Mouse (Mus musculus) neural tube, embryonic 13.5 days (tissue): ENCODE measurements at regions not wholly inside any gene's neighbourhood (a gene's known extent, or its start where the extent isn't known, plus 50 kb on each side); places are given as distances from the start of the nearest gene placed in this dataset.
"Not testable (repeated sequence)": the region's sequence is repeated elsewhere in the genome, so short reads cannot be mapped to it uniquely, and the experiment has no call there.

Source experiments
- ATAC-seq: fragments of 200-750 bp; cut with Nextera tagmentation; 2 replicates; pipeline ENCODE4 v1.8.0; 2017; ENCODE audit warnings: low read depth, mild to moderate bottlenecking, moderate TSS enrichment, moderate library complexity
- H3K27ac ChIP-seq: fragments of 300-500 bp; sonication (generic); replicated peaks from 2 replicates; pipeline ENCODE4 v1.5.1; 2015; ENCODE audit warnings: moderate library complexity, mild to moderate bottlenecking, inconsistent platforms
- H3K27me3 ChIP-seq: fragments of 300-500 bp; sonication (generic); 2 replicates; pipeline ENCODE4 v1.6.1; 2015; ENCODE audit warnings: mild to moderate bottlenecking, inconsistent platforms
- H3K36me3 ChIP-seq: fragments of 300-500 bp; sonication (generic); 2 replicates; pipeline ENCODE4 v1.6.1; 2015; ENCODE audit warnings: mild to moderate bottlenecking, inconsistent platforms
- H3K4me1 ChIP-seq: fragments of 300-500 bp; sonication (generic); replicated peaks from 2 replicates; pipeline ENCODE4 v1.6.1; 2015; ENCODE audit warnings: inconsistent platforms
- H3K4me2 ChIP-seq: fragments of 300-500 bp; sonication (generic); 2 replicates; pipeline ENCODE4 v1.6.1; 2015; ENCODE audit warnings: inconsistent platforms, mild to moderate bottlenecking, moderate library complexity
- H3K4me3 ChIP-seq: fragments of 300-500 bp; sonication (generic); 2 replicates; pipeline ENCODE4 v1.5.1; 2015; ENCODE audit warnings: mild to moderate bottlenecking, inconsistent platforms
- H3K9ac ChIP-seq: fragments of 300-500 bp; sonication (generic); 2 replicates; pipeline ENCODE4 v1.6.1; 2015; ENCODE audit warnings: moderate library complexity, mild to moderate bottlenecking, inconsistent platforms
- H3K9me3 ChIP-seq: fragments of 300-500 bp; sonication (generic); 2 replicates; pipeline ENCODE4 v1.6.1; 2016; ENCODE audit warnings: inconsistent platforms
- WGBS: fragments of 180-500 bp; shearing (Covaris S2); methylation state at CpG from one replicate; pipeline ENCODE4 v1.1.7; 2015; 5-methylcytosine and 5-hydroxymethylcytosine counted together

GRCm38 (mm10) chr3:39845123-39845522, 686.0 kb upstream of the Intu start:
- H3K4me2 ChIP-seq = no peak overlapping the region
- no peak overlapping the region for H3K9ac ChIP-seq
- H3K36me3 ChIP-seq = no peaks in the 10 kb centered on the region
- H3K27ac ChIP-seq = no peak overlapping the region
- H3K4me1 ChIP-seq = no peaks in the 10 kb centered on the region
- no peaks in the 10 kb centered on the region for H3K9me3 ChIP-seq
- WGBS = 89% methylated on average over 2 of the region's 2 CpGs
- no peak overlapping the region for H3K4me3 ChIP-seq
- no peaks in the 10 kb centered on the region for H3K27me3 ChIP-seq
- ATAC-seq = no peak

DNA sequence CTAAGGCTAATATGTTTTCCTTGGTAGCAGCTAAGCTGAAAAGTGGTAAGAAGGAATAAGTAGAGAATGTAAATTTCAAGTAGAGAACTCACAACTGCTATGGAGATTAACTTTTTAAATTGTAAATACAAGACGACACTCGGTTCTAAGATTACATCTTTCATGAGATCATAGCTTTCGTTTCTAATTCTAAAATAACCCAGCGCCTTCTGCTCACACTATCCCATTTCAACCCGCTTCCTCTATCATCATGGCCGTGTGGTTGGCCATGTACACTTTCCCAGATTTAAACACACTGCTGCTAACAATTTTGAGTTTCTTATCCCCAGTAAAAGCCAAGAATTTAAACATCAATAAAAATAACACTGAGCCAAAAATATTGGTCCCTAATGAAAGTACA, 682.3 kb upstream of the Intu start:
- no peaks in the 10 kb centered on the region for H3K9me3 ChIP-seq
- H3K9ac ChIP-seq = no peak overlapping the region
- no peaks in the 10 kb centered on the region for H3K4me1 ChIP-seq
- no peak overlapping the region for H3K27ac ChIP-seq
- H3K36me3 ChIP-seq = no peaks in the 10 kb centered on the region
- no peak for ATAC-seq
- WGBS = 89% methylated on average over 6 of the region's 6 CpGs
- H3K27me3 ChIP-seq = no peaks in the 10 kb centered on the region
- no peak overlapping the region for H3K4me3 ChIP-seq
- no peak overlapping the region for H3K4me2 ChIP-seq

DNA sequence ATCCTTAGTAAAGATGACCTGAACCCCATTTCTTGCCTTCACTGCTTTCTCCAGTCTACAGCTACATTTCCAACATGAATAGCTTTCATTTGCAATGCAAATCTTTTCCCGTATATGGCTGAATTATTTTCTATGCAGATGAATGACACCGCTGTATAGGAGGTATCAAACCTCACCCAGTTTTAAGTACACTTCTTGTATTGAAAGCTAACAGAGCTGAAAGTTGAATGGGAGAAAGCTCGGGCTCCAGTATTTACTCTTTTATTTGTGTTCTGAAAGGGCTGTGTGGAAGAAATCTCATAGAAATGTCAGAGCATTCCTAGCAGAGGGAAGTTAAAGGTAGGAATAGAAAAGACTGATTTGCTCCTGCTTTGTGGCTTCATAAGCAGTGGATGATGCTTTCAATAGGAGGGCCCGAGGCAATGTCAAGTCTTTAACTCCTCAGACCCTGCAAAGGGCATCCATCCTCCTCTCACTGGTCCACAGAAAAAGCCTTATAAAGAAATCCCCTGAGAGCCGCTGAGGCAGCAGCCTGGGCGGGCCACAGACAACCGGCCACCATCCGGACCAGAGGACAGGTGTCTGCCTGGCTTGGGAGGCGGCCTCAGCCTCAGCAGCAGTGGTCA, 673.8 kb upstream of the Intu start:
- 51% methylated on average over 8 of the region's 9 CpGs for WGBS
- Histone ChIP-seq H3K9ac (no peak overlapping the region), H3K27me3 (no peaks in the 10 kb centered on the region), H3K36me3 (no peaks in the 10 kb centered on the region), H3K4me2 (no peak overlapping the region), H3K27ac (no peak overlapping the region), H3K4me1 (peaks cover 4% of the 10 kb centered on the region; the same call in 1 of the 2 replicates), H3K4me3 (no peak overlapping the region), H3K9me3 (no peaks in the 10 kb centered on the region)
- no peak for ATAC-seq

- not testable (repeated sequence) for H3K27me3 ChIP-seq, H3K27ac ChIP-seq, H3K36me3 ChIP-seq, ATAC-seq, H3K9me3 ChIP-seq, H3K4me2 ChIP-seq, H3K4me1 ChIP-seq, H3K4me3 ChIP-seq, H3K9ac ChIP-seq
- 73% methylated on average over 1 of the region's 1 CpGs for WGBS
Measured at GRCm38 (mm10) chr3:39876046-39876445, 655.0 kb upstream of the Intu start.

GRCm38 (mm10) chr3:39884370-39884769, 646.7 kb upstream of the Intu start:
- Histone ChIP-seq H3K9me3 (no peaks in the 10 kb centered on the region), H3K4me2 (no peak overlapping the region), H3K4me3 (no peak overlapping the region), H3K9ac (no peak overlapping the region), H3K27ac (no peak overlapping the region), H3K27me3 (no peaks in the 10 kb centered on the region), H3K36me3 (no peaks in the 10 kb centered on the region), H3K4me1 (no peaks in the 10 kb centered on the region)
- 23% methylated on average over 4 of the region's 4 CpGs for WGBS
- ATAC-seq = peak; percentile 36; the same call in 1 of the 2 replicates

DNA sequence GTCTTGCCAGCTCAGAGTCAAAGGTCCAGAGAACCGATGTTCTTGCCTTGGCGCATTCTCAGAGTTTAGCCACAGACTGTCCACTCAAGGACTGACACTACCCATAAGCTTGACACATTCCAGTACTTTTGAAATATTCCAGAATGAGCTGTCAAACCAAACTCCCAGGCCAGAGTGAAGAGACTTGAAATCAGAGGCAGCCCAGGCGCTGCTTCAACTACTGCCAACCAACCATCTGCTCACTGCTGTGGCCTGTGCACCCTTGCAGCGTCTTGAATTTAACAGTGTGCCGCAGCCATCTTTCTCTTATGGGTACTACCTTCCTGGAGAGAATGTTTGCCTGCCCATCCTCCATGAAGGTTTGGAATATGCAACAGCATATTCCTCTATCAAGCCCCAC, 642.7 kb upstream of the Intu start:
- no peak overlapping the region for H3K27ac ChIP-seq
- no peaks in the 10 kb centered on the region for H3K9me3 ChIP-seq
- no peak overlapping the region for H3K9ac ChIP-seq
- H3K36me3 ChIP-seq = no peaks in the 10 kb centered on the region
- H3K4me3 ChIP-seq = no peak overlapping the region
- no peak overlapping the region for H3K4me2 ChIP-seq
- H3K27me3 ChIP-seq = no peaks in the 10 kb centered on the region
- WGBS = 90% methylated on average over 5 of the region's 5 CpGs
- H3K4me1 ChIP-seq = no peaks in the 10 kb centered on the region
- no peak for ATAC-seq

- Histone ChIP-seq H3K9me3 (no peaks in the 10 kb centered on the region), H3K36me3 (no peaks in the 10 kb centered on the region), H3K9ac (no peak overlapping the region), H3K4me2 (no peak overlapping the region), H3K4me3 (no peak overlapping the region), H3K4me1 (no peaks in the 10 kb centered on the region), H3K27me3 (no peaks in the 10 kb centered on the region), H3K27ac (no peak overlapping the region)
- WGBS = 55% methylated on average over 2 of the region's 2 CpGs
- no peak for ATAC-seq
Measured at GRCm38 (mm10) chr3:39889222-39889621, 641.9 kb upstream of the Intu start.

DNA sequence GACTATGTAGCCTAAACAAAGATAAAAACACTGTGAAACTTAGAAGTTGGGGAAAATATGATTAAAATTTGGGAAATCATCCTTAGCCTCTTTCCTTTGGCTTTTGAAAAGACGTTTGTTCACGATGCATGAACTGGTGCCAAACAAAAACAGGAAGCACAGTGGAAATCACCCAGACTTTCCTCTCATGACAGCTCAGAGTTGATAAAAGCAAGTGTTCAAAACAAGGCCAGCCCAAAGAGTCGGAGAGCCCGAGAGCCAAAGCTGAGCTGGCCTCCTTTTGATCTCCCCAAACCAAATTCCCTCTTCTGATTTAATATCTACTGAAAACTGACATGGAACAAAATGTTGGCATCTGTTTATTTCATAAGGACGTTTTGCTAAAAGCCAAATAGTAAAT, 632.1 kb upstream of the Intu start:
- Histone ChIP-seq H3K36me3 (no peaks in the 10 kb centered on the region), H3K27me3 (no peaks in the 10 kb centered on the region), H3K4me1 (no peaks in the 10 kb centered on the region), H3K27ac (no peak overlapping the region), H3K9ac (no peak overlapping the region), H3K4me3 (no peak overlapping the region), H3K9me3 (no peaks in the 10 kb centered on the region), H3K4me2 (no peak overlapping the region)
- 78% methylated on average over 5 of the region's 5 CpGs for WGBS
- no peak for ATAC-seq

DNA sequence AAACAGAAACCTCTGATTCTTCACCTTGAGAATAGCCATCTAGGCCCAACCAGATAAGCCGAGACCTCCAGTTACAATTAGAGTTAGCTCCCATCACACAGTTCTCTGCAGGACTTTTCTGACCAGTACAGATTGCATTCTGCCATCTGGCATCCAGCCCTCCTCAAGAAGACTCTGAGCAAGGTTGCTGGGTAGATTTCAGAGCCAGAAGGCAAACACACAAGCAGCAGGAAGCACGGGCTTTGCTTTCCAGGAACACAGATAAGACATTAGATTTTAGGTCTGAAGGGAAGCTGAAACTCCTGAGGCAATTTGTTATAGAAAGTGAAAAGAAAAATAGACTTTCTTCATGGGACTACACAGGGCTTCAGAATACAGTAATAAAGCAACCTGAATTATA, 630.9 kb upstream of the Intu start:
- no peaks in the 10 kb centered on the region for H3K27me3 ChIP-seq
- H3K4me1 ChIP-seq = no peaks in the 10 kb centered on the region
- no peak overlapping the region for H3K4me2 ChIP-seq
- H3K4me3 ChIP-seq = no peak overlapping the region
- no peak overlapping the region for H3K9ac ChIP-seq
- ATAC-seq = no peak
- no peaks in the 10 kb centered on the region for H3K36me3 ChIP-seq
- H3K27ac ChIP-seq = no peak overlapping the region
- 79% methylated on average over 2 of the region's 2 CpGs for WGBS
- no peaks in the 10 kb centered on the region for H3K9me3 ChIP-seq

DNA sequence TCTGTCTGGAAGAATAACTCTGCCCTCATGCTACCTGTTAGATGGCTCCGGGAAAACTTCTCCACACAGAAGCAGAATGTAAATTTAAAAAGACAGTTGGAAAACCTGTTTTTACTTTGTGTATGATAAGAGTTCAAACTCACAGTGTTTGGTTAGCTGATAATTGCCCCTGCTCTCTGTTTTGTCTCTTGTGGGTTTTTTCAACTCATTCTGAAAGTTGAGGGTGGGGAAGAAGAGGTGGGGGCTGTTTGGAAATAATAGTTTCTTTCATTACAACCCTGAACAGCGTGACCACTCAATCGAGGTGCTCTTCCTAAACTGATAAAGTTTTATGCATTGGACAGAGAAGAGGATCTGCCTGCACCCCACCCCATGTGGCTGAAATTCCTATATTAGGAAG, 626.7 kb upstream of the Intu start:
- no peak for ATAC-seq
- Histone ChIP-seq H3K9me3 (no peaks in the 10 kb centered on the region), H3K4me3 (no peak overlapping the region), H3K27ac (no peak overlapping the region), H3K36me3 (no peaks in the 10 kb centered on the region), H3K27me3 (no peaks in the 10 kb centered on the region), H3K4me1 (no peaks in the 10 kb centered on the region), H3K9ac (no peak overlapping the region), H3K4me2 (no peak overlapping the region)
- WGBS = 76% methylated on average over 3 of the region's 3 CpGs

GRCm38 (mm10) chr3:39908676-39909362, 622.3 kb upstream of the Intu start:
- Histone ChIP-seq H3K9ac (no peak overlapping the region), H3K27ac (no peak overlapping the region), H3K9me3 (no peaks in the 10 kb centered on the region), H3K27me3 (no peaks in the 10 kb centered on the region), H3K4me1 (no peaks in the 10 kb centered on the region), H3K4me2 (no peak overlapping the region), H3K4me3 (no peak overlapping the region), H3K36me3 (no peaks in the 10 kb centered on the region)
- ATAC-seq = no peak
- 87% methylated on average over 4 of the region's 4 CpGs for WGBS

DNA sequence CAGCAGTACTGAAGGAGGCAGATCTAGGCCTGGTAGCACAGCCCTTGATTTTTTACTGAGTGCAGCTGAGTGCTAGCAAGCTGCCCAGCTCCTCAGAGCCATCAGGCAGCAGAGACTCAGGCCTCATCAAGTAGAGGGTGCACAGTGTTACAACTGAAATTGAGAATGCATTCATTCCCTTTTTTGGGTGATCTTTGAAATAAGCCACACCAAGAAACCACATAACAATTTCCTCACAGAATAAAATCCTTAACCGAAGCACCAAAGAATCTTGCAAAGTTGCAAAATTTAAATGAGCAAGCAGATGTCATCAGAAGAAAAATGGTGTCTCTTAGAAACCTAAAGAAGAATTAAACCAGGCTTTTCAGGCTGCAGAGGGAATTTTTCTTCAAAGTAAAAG, 621.4 kb upstream of the Intu start:
- H3K27ac ChIP-seq = no peak overlapping the region
- H3K27me3 ChIP-seq = no peaks in the 10 kb centered on the region
- H3K9me3 ChIP-seq = no peaks in the 10 kb centered on the region
- H3K4me1 ChIP-seq = no peaks in the 10 kb centered on the region
- WGBS = 63% methylated on average over 1 of the region's 1 CpGs
- no peak overlapping the region for H3K9ac ChIP-seq
- no peaks in the 10 kb centered on the region for H3K36me3 ChIP-seq
- H3K4me3 ChIP-seq = no peak overlapping the region
- ATAC-seq = no peak
- H3K4me2 ChIP-seq = no peak overlapping the region

- Histone ChIP-seq H3K27me3 (no peaks in the 10 kb centered on the region), H3K4me2 (no peak overlapping the region), H3K9me3 (no peaks in the 10 kb centered on the region), H3K4me3 (no peak overlapping the region), H3K27ac (no peak overlapping the region), H3K4me1 (no peaks in the 10 kb centered on the region), H3K9ac (no peak overlapping the region), H3K36me3 (no peaks in the 10 kb centered on the region)
- WGBS = 90% methylated on average over 2 of the region's 2 CpGs
- ATAC-seq = no peak
Measured at GRCm38 (mm10) chr3:39918601-39919000, 612.5 kb upstream of the Intu start.
